Mouse (Mus musculus) testis, adult 2 months (tissue): Measurements from ENCODE around the gene Trim59. TPM values are rescaled to one million over a fixed set of nuclear protein-coding genes. Genes with fewer than 3 reads are reported as not detected.
A peak's percentile ranks its signal among the peaks of the same experiment; 100 is the strongest.

Experiments
- H3K27ac ChIP-seq: fragments of 200-500 bp; 2 replicates; pipeline ENCODE4 v1.5.1; 2012; ENCODE audit warnings: low read depth, low read length; ENCODE audit not compliant: control insufficient read depth, insufficient read depth
- H3K27me3 ChIP-seq: fragments of 200-500 bp; 2 replicates; pipeline ENCODE4 v1.6.1; 2012; ENCODE audit warnings: mild to moderate bottlenecking, low read length, moderate library complexity; ENCODE audit not compliant: control insufficient read depth, insufficient read depth
- H3K36me3 ChIP-seq: fragments of 200-500 bp; 2 replicates; pipeline ENCODE4 v1.6.1; 2012; ENCODE audit warnings: mild to moderate bottlenecking, low read length; ENCODE audit not compliant: control insufficient read depth, insufficient read depth
- H3K4me1 ChIP-seq: fragments of 200-500 bp; 2 replicates; pipeline ENCODE4 v1.6.1; 2012; ENCODE audit warnings: low read length; ENCODE audit not compliant: control insufficient read depth, insufficient read depth
- H3K4me3 ChIP-seq: fragments of 200-500 bp; 2 replicates; pipeline ENCODE4 v1.5.1; 2012; ENCODE audit warnings: low read depth, mild to moderate bottlenecking, low read length, moderate library complexity, mixed read lengths; ENCODE audit not compliant: control insufficient read depth
- CTCF ChIP-seq: fragments of 200-500 bp; IDR thresholded peaks from 2 replicates; pipeline ENCODE4 v1.5.1; 2012; ENCODE audit warnings: low read depth, mild to moderate bottlenecking, inconsistent platforms, low read length, moderate library complexity; ENCODE audit not compliant: control insufficient read depth, insufficient read depth, insufficient replicate concordance
- POLR2A ChIP-seq: fragments of 200-500 bp; IDR thresholded peaks from 2 replicates; pipeline ENCODE4 v1.6.1; 2012; ENCODE audit warnings: low read depth, mild to moderate bottlenecking, inconsistent platforms, low read length, moderate library complexity; ENCODE audit not compliant: control insufficient read depth
- polyA plus RNA-seq: library from polyadenylated mRNA; depleted of rRNA; stranded (reverse); fragments of >200 nt; gene quantifications from 2 replicates; pipeline ENCODE4 v1.2.3, GENCODE M21; 2012

The Trim59 gene
- polyA plus RNA-seq, 1 experiment, result 9.8 TPM

- no peaks in the 10 kb centered on the region for H3K27me3 ChIP-seq
- H3K36me3 ChIP-seq, result no peaks in the 10 kb centered on the region
- no peak overlapping the region for H3K27ac ChIP-seq
- H3K4me3 ChIP-seq, result no peak overlapping the region
- peaks cover 21% of the 10 kb centered on the region for H3K4me1 ChIP-seq
- TF ChIP-seq POLR2A, result no peak
- no peak for TF ChIP-seq CTCF
Measured at GRCm38 (mm10) chr3:69049011-69049410, 4.5 kb upstream of the Trim59 start.

- TF ChIP-seq POLR2A (no peak), CTCF (no peak)
- no peaks in the 10 kb centered on the region for H3K27me3 ChIP-seq
- H3K27ac ChIP-seq, result peak overlapping the region; percentile 66
- peak overlapping the region; percentile 52 for H3K4me3 ChIP-seq
- peaks cover 21% of the 10 kb centered on the region for H3K4me1 ChIP-seq
- no peaks in the 10 kb centered on the region for H3K36me3 ChIP-seq
Measured at GRCm38 (mm10) chr3:69047684-69048083, 3.1 kb upstream of the Trim59 start.

DNA sequence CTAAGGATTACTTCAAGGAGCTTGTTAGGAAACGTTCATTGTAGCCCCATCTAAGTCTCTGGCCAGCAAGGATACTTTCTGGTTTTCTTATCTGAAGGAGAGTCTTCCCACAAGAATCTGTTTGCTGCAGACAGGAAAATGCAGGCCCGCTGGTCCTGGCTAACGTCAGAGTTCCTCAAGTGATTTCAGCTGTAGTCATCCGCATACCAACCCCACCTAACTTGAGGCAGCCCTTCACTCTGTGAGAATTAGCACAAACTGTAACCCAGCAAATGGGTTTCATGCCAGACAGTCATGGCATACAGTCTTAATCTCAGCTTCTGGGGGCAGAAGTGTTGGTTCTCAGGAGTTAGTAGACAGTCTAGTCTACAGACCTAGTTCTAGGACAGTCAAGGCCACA, 2.0 kb upstream of the Trim59 start:
- Histone ChIP-seq H3K4me3 (peak overlapping the region; percentile 82), H3K27ac (peak overlapping the region; percentile 57; the same call in 1 of the 2 replicates), H3K27me3 (no peaks in the 10 kb centered on the region), H3K36me3 (no peaks in the 10 kb centered on the region), H3K4me1 (peaks cover 18% of the 10 kb centered on the region)
- TF ChIP-seq CTCF, result no peak
- TF ChIP-seq POLR2A, result no peak

DNA sequence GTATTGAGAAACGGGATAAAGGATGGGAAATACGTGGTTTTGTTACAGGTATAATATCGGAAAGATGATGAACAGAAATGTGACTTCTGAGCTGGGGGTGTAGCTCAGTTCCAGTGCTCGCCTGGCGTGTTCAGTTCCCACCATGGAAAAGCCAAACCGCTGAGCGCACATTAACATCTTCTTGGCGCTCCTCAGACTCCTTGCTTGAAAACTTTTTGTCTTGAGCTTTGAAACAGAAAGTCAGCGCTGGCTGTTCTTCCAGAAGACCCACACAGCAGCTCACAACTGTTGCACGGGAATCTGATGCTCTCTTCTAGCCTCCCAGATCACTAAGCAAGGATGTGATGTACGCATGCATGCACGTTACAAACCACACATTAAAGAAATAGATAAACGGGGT, 1.2 kb upstream of the Trim59 start:
- Histone ChIP-seq H3K4me3 (peak overlapping the region; percentile 97), H3K36me3 (no peaks in the 10 kb centered on the region), H3K27ac (peak overlapping the region; percentile 77), H3K4me1 (peaks cover 15% of the 10 kb centered on the region), H3K27me3 (no peaks in the 10 kb centered on the region)
- TF ChIP-seq POLR2A, result no peak

DNA sequence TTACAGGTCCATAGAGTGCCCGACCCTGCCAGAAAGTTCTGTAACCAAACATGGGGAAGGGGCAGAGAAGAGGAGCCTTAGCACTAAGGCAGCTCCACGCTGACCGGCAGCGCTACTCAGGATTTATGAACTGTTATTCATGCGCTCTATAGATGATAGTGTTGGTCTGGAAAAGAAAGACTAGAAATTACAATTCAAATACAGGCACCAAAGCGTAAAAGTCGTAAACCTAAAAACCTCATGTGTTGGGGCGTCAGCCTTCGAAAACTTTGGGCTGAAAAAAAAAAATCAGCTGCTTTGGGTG, 797 bp upstream of the Trim59 start:
- TF ChIP-seq POLR2A (no peak; the same call in 1 of the 2 replicates), CTCF (no peak)
- H3K36me3 ChIP-seq, result no peaks in the 10 kb centered on the region
- no peaks in the 10 kb centered on the region for H3K27me3 ChIP-seq
- peak overlapping the region; percentile 77 for H3K27ac ChIP-seq
- H3K4me1 ChIP-seq, result peaks cover 15% of the 10 kb centered on the region
- H3K4me3 ChIP-seq, result peak overlapping the region; percentile 97

- TF ChIP-seq CTCF (no peak), POLR2A (no peak)
- Histone ChIP-seq H3K27me3 (no peaks in the 10 kb centered on the region), H3K36me3 (no peaks in the 10 kb centered on the region), H3K4me1 (peaks cover 12% of the 10 kb centered on the region), H3K27ac (peak overlapping the region; percentile 77), H3K4me3 (peak overlapping the region; percentile 97)
Measured at GRCm38 (mm10) chr3:69044167-69044591, 376 bp downstream of the Trim59 start.

DNA sequence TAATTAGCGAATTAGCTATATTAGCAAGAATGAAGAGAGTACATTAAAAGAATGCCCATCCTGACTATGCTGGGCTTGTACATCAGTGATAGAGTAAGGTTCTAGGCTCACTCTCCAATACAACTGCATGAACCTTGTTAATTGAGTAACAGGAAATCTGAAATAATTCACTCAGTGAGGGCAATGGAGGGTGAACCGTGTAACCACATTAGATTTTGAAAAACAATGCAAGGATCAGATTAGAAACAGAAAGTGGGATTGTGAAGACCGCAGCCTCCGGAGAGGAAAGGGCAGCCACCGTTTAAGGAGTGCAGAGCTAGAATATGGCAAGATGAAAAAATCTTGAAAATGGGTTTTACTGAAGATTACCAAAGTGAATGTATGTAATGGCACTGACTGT, 3.3 kb downstream of the Trim59 start:
- no peak for TF ChIP-seq POLR2A
- no peak for TF ChIP-seq CTCF
- H3K36me3 ChIP-seq, result no peaks in the 10 kb centered on the region

GRCm38 (mm10) chr3:69040105-69040504, 4.5 kb downstream of the Trim59 start:
- Histone ChIP-seq H3K4me3 (peak overlapping the region; percentile 20; the same call in 1 of the 2 replicates), H3K27me3 (no peaks in the 10 kb centered on the region), H3K27ac (peak overlapping the region; percentile 49; the same call in 1 of the 2 replicates), H3K36me3 (no peaks in the 10 kb centered on the region), H3K4me1 (no peaks in the 10 kb centered on the region)
- TF ChIP-seq POLR2A (no peak), CTCF (no peak)

More for the DNA sequence above, 3.3 kb downstream of the Trim59 start:
- peak overlapping the region; percentile 43 for H3K4me3 ChIP-seq
- H3K4me1 ChIP-seq, result peaks cover 6% of the 10 kb centered on the region
- H3K27me3 ChIP-seq, result no peaks in the 10 kb centered on the region
- H3K27ac ChIP-seq, result no peak overlapping the region

DNA sequence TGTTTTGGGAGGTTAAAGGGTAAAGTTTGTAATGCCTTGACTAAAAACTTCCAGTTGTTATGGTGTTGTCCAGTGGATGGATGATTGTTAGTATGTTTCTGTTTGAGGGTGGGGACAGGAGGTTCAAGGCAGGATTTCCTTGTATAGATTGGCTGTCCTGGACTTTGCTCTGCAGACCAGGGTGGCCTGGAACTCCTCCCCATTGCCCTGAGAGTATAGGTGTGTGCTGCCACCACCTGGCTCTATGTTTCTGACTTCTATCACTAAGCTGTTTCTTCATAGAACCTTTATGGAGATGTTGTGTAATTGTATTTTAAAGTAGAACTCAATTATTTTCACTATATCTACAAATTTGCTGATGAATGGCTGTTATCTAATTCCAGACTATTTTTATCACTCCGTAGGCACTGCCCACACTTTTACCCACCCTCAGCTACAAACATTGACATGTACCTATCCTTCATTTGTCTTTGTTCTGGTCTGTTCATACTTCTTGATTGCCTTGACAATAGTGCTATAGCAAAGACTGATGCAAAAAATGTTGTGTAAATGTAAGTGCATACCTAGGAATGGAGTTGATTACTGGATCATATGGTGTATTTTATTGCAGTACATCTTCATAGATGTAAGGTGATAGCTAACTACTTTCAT, 18.3 kb downstream of the Trim59 start:
- Histone ChIP-seq H3K4me3 (no peak overlapping the region), H3K27ac (no peak overlapping the region), H3K36me3 (peaks cover 1% of the 10 kb centered on the region; the same call in 1 of the 2 replicates), H3K4me1 (no peaks in the 10 kb centered on the region), H3K27me3 (no peaks in the 10 kb centered on the region)
- TF ChIP-seq CTCF (no peak), POLR2A (no peak)
